Mouse (Mus musculus): ENCODE measurements around the gene Cbarp. TPM values are rescaled to one million over a fixed set of nuclear protein-coding genes. Genes with fewer than 3 reads are reported as not detected.
A peak's percentile ranks its signal among the peaks of the same experiment; 100 is the strongest.

Gene Cbarp
- total RNA-seq, 2 experiments from 2014 or later, result 3.2 to 4.1 TPM

GRCm38 (mm10) chr10:80159021-80159560, 18.5 kb upstream of the Cbarp start:
- DNase-seq, result peak in 1 of 2 experiments; percentile 75
- intact Hi-C loops (cut with DNase I), result no loop called here

GRCm38 (mm10) chr10:80158307-80158986, 17.8 kb upstream of the Cbarp start:
- intact Hi-C loops (cut with DNase I), result no loop called here
- DNase-seq, result peak; percentile 79 to 85

- intact Hi-C loops (cut with DNase I), result no loop called here
- no peak for DNase-seq
Observed at GRCm38 (mm10) chr10:80157141-80157929, 16.7 kb upstream of the Cbarp start.

GRCm38 (mm10) chr10:80156752-80157053, 16.1 kb upstream of the Cbarp start:
- DNase-seq, result peak; percentile 57 to 62
- intact Hi-C loops (cut with DNase I), result no loop called here

GRCm38 (mm10) chr10:80156002-80156751, 15.5 kb upstream of the Cbarp start:
- no peak for DNase-seq

GRCm38 (mm10) chr10:80155277-80155676, 14.6 kb upstream of the Cbarp start:
- DNase-seq, result no peak
- intact Hi-C loops (cut with DNase I), result no loop called here

More at GRCm38 (mm10) chr10:80156002-80156751, 15.5 kb upstream of the Cbarp start:
- intact Hi-C loops (cut with DNase I), result no loop called here

- intact Hi-C loops (cut with DNase I), result no loop called here
- DNase-seq, result no peak
Observed at GRCm38 (mm10) chr10:80154384-80154783, 13.7 kb upstream of the Cbarp start.

GRCm38 (mm10) chr10:80153713-80154112, 13.1 kb upstream of the Cbarp start:
- DNase-seq, result no peak
- intact Hi-C loops (cut with DNase I), result no loop called here

GRCm38 (mm10) chr10:80152873-80153260, 12.2 kb upstream of the Cbarp start:
- intact Hi-C loops (cut with DNase I), result no loop called here
- peak; percentile 67 to 78 for DNase-seq

GRCm38 (mm10) chr10:80152071-80152872, 11.6 kb upstream of the Cbarp start:
- intact Hi-C loops (cut with DNase I), result no loop called here
- peak; percentile 76 to 82 for DNase-seq

GRCm38 (mm10) chr10:80151211-80152034, 10.8 kb upstream of the Cbarp start:
- DNase-seq, result peak; percentile 82 to 83
- intact Hi-C loops (cut with DNase I), result no loop called here

- intact Hi-C loops (cut with DNase I), result no loop called here
- peak; percentile 69 to 74 for DNase-seq
Observed at GRCm38 (mm10) chr10:80150226-80151210, 9.9 kb upstream of the Cbarp start.

- peak; percentile 97 to 98 for DNase-seq
- intact Hi-C loops (cut with DNase I), result no loop called here
Observed at GRCm38 (mm10) chr10:80149291-80150225, 8.9 kb upstream of the Cbarp start.

GRCm38 (mm10) chr10:80148610-80149290, 8.1 kb upstream of the Cbarp start:
- intact Hi-C loops (cut with DNase I), result no loop called here
- DNase-seq, result peak; percentile 97

GRCm38 (mm10) chr10:80147719-80148601, 7.3 kb upstream of the Cbarp start, which contains the start of gene Midn:
Gene Midn, plus strand, starts transcription at chr10:80148272.
- peak; percentile 91 to 93 for DNase-seq
- intact Hi-C loops (cut with DNase I), result no loop called here

All from heart, postnatal 10 days (tissue).